Mouse (Mus musculus): Measurements from ENCODE around the gene Pgm5.
A peak's percentile ranks its signal among the peaks of the same experiment; 100 is the strongest.

The Pgm5 gene

DNA sequence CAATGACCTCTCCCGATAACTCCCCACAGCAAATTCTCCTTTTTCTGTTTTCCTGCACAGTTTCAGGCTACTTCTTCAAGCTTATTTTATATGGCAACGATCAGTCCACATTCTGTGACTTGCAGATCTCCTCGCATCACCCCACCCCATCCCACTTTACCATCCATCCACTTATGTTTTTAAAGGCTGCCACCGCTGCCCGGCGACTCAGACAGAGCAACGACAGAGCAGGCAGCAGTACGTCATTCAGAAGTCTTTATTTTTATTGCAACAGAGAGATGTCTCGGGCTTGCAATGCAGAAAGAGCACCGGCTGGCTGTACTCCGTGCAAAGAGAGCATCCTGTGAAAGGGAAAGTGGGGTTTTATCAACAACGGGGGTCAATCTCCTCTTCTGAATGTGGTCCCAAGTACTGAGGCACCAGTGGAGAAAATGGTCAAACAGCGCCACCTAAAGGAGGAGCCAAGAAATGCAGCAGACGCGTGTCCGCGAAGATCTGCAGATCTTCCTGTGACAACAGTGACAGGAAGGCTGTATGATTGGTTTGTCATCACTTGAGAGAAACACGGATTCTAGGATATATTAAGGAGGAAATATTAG lies 9.5 kb upstream of the Pgm5 start:
- peak; percentile 67 to 81 for DNase-seq (ENCODE audit: low spot score in 2 of 2)

DNA sequence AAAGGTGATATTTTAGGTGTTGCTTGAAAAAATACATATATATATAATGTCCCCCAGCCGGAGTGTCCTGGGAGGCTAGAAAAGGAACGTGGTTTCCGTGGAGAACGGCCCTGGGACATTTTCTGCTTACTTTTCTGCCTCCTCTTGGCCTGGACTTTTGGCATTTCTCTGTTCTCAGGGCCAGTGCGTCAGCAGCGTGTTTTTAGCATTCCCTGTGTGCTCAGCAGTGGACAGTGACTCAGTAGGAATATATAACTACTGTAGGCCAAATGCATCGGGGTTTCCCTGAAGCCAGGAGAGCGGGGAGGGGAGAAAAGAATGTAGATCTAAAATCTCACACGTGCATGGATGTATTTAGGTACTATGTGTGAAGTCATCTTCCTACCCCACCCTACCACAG lies 3.8 kb upstream of the Pgm5 start:
- DNase-seq (ENCODE audit: low spot score in 2 of 2): no peak

DNA sequence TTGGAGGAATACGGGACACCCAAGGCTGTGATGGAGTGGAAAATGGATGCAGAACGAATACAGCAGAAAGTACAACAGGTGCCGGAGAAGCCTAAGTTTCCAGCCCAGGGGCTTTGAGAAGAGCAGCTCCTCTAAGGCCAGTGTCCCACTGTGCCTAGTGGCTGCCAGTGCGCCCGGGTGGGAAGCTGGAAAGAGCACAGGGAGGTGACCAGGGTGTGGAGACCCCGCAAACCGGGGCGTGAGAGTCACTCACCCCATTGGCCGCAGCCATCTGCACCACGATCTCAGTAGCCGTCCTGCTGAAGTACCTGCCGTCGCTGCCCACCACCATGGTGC lies 411 bp downstream of the Pgm5 start:
- no peak for DNase-seq (ENCODE audit: low spot score in 2 of 2)

DNA sequence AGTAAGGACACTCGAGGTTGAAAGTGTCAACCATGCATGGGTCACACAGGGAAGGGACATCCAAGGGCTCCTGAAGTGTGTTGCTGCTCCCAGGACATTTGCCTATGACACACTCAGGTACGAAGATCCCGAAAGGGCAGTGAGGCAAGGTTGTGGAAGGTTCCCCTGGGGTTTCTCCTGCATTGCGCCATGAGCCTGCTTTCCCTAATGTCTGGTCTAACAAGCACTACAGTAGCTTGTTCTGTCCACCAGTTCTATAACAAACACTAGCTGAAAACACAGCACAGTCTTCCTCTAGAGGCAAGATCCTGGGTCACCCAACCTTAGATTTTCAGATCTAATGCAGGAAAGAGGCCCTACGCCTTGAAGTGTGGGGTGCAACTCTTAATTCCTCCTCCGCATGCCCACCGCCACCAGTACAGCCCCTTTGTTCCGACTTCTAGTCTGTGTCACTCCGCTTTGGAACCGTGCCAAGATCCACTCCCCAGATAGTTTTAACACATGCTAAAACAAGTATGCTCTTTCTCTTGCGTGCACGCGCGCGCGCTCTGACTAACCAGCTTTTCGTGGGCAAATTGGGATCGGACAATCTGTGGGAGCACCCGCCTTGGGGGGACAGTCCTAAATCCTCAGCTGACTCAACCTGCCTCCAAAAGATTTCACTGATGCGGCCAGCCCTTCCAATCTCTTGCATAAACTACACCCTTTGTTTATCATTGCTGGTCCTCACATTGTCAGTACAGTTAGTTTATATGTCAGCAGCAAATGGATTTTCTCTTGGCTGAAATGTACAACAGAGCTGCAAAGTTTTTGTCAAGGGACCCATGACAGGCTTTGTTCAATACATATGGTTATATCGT lies 10.0 kb downstream of the Pgm5 start:
- DNase-seq (ENCODE audit: low spot score in 2 of 2): peak; percentile 41 to 56

DNA sequence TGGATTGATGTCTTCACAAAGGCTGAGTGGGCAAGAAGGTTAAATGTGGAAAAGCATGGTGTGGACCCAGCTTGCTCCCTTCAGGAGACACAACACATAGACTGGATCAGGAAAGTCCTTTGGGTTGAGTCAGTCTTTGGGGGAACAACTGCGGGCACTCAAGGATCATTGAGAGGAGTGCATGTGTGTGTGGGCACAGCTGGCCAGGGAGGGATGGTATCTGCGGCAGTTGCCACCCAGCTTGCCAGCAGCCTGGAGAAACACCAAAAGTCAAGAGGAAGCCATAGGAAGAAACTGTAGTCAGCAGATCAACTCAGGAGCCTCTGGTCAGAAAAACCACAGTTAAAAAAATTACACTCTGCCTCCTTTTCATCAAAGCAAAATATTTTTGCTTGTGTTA lies 12.8 kb downstream of the Pgm5 start:
- no peak for DNase-seq (ENCODE audit: low spot score in 2 of 2)

DNA sequence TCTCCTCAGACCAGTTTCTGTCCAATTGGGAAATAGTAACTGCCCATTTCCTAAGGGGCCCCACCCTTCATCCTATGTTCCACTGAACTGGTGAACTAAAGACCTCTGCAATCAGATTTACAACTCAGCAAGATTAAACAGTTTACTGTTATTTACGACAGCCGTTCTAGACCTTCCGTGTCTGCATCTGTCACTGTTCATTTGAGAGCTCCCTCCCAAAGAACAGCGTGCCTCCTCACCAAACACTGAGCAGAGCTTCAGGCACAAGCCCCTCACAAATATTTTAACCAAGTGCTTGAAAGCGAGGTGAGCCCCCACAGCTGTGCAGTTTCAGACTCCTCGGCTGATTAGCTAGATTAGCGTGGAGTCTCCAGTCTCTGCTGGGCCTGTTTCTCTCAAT lies 13.3 kb downstream of the Pgm5 start:
- DNase-seq (ENCODE audit: low spot score in 2 of 2): no peak

DNA sequence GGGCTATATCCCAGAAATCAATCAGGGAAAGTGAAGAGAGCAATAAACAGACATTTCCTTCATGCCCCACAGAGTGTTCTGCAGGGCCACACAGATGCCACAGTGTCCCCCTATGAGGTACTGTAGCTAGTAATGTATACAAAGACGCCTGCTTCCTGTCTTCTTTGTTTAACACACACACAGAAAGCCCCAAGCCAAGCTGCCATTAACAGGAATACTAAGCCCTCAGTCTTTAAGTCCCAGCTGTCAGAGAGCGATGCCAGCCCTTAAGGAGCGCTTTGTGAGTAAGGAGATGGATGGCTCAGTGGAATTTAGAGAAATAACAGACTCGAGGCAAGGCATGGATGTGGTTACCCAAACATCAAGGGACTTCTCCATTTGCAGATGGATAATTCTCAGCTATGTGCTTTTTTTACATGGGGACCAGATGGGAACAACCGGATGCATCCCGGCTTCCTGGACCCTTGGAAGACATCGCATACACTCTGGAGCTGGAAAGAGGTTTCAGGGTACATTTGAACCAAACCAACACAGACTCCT lies 16.6 kb downstream of the Pgm5 start:
- peak; percentile 22 to 34 for DNase-seq (ENCODE audit: low spot score in 2 of 2)

DNA sequence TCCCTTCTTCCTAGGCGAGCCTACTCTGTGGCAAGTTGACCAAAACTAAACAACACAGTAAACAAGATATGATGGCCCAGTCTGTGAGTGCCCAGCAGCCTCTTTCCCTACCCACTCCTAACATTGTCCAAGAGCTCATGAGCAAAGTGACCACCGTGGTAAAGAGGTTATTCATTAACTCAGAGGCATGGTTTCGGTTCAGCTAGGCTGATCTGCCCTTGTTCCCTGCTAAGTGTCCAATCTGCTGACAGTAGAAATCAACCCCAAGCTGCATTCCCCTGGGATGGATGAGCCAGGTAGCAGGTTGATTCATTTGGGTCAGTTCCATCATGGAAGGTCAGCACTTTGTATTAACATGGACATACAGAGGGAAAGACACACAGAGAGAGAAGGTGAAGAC lies 19.6 kb downstream of the Pgm5 start:
- no peak for DNase-seq (ENCODE audit: low spot score in 2 of 2)

DNA sequence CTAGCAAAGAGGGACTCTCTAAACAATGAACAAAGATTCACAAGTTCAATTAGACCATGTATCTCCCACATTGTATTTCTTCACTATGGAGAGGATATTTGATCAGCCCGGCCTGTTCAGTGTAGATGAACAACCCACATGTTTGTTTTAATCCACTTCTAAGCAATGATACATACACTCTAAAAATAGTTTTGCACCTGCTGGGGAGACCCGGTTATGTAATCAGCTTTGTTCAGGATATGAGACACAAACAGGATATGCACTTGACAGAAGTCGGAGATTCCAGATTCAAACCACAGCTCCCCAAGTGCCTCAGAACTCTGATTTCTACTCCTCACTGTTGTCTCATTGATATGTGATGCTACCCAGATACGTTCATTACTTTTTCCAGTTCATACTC lies 37.1 kb downstream of the Pgm5 start:
- DNase-seq (ENCODE audit: low spot score in 2 of 2): no peak

DNA sequence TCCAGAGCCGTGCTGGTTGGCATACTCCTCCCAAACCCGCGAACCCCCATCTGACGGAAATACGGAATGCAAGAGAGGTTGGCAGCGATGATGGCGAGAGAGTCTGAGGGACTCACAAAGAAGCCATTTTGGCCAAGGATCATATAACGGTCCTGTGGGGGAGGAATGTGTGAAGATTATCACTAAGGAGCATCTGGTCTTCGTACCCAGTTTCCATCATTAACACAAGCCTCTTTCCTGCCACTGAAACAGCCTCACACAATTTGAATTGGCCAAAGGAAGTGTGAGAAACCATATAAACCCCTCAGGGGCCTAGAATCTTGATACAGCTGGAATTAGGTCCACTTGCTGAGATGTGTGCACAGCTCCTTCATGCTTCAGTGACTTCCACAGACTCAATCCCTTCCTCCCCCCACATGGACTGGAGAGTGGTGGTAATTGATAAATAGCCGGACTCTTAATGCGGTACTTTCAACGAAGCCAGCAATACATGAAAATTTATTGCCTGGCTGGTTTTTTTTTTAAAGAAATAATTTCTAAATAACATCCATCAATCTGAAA lies 45.9 kb downstream of the Pgm5 start:
- no peak for DNase-seq (ENCODE audit: low spot score in 2 of 2)

DNA sequence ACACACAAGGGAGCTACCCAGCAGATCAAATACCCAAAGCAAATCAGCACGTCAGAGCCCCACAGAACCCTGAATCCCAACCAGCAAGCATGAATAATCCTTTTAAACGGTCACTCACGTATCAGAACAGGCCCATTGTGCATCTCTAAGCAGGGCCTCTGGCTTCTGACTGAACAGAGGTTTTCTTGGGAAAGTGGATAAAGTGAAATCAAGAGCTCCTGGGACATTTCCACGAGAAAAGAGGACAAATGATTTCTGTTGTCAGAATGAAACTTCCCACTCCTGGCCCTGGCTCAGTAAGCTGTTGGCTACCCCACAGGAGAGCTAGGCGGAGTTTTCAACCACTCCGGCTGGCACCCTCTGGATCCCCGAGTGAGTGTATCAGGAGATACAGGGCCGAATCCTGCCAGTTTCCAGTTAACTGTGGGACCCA lies 48.8 kb downstream of the Pgm5 start:
- no peak for DNase-seq (ENCODE audit: low spot score in 2 of 2)

DNA sequence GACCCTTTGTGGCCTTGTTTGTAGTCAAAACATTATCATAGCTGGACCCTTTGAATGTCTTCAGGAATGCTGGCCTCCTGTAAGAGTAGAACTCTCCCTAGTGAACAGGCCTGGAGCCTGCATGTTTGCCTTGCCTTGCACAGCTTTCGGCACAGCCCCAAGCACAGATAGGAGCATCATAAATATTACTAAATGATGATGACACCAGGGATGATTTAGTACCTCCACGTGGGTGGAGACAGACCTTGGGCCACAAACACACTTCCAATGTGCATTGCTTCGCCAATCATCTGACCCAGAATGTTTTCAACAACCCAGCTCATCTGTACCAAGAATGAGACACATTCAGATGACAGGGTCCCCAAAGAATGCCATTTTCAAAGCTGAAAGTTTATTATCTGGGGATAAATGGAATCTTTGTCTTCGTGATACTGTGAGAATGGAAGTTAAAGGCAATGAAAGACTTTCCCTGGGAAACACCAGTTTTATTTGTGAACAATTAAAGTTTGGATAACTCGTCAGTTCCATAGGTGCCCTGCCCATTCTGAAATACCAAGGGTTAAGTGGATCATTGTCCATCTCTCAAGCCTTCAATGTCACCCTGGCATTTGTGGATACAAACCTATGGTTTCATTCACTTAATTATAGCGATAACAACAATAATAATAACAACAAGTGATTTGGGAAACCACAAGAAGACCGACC lies 49.4 kb downstream of the Pgm5 start:
- DNase-seq (ENCODE audit: low spot score in 2 of 2): no peak

DNA sequence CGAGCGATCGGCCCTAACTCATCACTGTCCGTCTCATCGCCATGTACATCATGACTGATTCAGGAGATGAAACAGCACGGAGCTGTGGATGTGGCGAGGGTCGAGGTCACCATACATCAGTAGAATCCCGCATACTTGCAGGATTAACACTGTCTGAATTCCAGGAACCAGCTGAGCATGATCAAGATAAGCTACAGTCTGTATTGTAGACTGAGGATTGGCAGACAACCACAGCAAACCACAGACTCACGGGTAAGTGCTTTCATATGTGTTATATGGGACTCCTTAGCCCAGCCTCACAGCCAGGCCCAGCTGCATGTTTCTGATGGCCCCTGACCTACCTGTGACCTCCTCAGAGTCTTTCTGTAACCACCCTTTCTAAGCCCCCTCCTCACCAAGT lies 50.2 kb downstream of the Pgm5 start:
- no peak for DNase-seq (ENCODE audit: low spot score in 2 of 2)

DNA sequence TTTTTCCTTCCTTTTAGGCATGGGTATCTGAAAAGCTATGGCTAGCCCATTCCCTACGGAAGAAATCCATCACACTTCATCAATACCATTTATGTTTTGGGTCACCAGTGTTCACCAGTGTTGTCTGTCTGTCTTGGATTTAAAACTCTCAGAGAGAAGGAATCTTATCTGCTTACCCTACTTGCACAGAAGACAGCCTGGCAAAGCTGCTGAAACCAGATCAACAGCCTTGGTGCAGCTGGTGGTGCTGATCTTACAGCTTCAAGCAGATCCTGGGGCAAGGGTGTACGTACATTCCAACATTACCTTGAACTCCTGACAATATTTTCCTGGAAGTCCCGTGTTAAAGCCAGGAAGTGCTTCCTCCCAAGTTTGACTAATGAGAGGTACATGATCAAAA lies 55.6 kb downstream of the Pgm5 start:
- DNase-seq (ENCODE audit: low spot score in 2 of 2): no peak

DNA sequence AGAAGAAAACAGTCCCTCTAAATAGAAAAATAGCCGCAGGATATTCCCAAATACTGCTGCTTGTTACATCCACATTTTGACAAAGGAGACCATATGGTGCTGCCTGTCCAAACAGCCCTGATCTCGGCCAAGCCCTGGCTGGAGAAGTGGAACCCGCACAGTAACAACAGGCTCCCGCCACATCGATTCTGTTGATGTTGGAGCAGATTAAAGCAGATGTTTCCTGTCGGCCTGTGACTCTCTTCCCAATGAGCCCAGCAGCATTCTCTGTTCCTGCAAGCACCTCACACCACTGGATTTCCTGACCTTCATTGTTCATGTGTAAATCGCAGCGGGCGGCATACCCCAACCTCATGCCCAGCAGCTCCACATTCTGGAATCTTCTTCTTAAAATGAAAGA lies 64.0 kb downstream of the Pgm5 start:
- peak in 1 of 2 experiments; percentile 27 for DNase-seq (ENCODE audit: low spot score in 2 of 2)

DNA sequence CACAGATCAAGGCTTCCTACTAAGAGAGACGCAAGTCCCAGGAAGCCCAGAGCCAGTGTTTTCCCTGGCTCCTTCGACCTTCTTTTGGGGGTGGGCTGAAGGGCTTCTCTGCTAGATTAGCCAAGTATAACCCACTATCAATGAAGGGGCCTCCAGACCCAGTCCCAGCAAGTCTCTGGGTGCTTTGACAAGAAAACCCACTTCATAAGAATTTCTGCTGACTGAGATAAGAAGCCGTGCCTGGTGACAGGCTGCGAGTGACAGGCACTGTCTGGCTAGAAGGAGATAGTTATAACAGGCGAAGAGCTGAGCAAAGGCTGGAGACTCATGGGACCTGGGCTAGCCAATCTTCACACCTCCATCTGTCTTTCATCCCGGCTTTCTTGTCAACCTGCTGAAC lies 67.3 kb downstream of the Pgm5 start:
- DNase-seq (ENCODE audit: low spot score in 2 of 2): no peak

DNA sequence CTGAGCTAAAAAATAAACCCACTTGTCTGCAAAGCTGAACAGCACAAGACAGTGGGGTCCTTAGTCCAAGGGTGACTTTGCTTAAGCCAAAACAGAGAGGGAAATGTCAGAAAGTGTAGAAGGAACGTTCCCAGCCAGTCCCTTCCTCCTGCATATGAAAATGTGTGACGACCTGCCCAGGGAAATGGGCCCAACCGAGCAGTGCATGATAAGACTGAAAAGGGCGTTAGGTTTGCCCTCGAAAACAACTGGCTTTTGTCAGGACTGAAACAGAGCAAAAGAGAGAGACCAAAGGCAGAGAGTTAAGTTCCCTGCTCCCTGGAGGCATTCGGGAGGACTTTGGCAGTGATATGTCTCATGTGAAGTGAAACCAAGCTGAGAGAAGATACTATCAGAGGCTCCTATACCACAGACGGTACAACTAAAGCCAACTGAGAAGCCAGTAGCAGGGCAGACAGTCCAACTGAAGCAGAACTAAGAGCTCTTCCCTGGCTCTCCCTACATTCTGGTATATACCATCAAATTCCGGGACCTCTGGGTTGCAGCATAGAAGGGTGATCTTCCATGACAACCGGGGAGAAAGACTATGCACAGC lies 68.0 kb downstream of the Pgm5 start:
- DNase-seq (ENCODE audit: low spot score in 2 of 2): no peak

DNA sequence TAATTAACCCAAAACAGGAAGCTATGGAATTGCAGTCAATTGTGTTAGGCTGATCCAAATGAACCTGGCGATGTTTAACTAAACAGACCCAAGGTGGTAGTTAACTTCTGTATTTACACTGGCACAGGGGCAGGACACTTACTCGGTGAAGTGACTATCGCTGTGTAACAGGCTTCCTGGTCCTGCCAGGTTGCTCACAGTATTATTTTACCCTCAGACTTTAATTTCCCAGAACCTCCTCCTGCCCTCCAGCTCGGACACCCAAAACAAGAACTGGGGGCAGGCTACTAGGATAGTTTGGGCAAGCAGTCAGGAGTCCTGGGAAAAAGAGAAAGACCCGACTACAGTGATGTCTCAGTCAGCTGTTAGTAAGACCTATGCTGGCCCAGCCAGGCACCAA lies 68.8 kb downstream of the Pgm5 start:
- DNase-seq (ENCODE audit: low spot score in 2 of 2): no peak

DNA sequence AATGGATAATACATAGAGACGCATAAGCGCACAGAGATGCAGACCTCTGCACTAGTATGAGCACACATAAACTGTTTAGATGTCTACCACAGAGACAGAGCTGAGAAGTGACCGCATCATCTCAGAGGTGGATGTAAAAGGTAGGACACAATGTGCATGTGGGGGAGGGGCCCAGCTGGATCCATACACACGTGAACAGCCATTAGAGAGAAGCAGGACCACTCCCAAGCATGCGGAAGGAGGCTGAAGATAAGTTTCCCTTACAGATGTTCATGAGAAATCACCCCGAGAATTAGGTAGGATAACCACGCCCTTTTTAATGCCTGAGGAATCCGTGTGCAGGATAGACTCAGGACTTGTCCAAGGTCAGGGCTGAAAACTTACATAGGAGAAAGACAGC lies 75.8 kb downstream of the Pgm5 start:
- DNase-seq (ENCODE audit: low spot score in 2 of 2): no peak

DNA sequence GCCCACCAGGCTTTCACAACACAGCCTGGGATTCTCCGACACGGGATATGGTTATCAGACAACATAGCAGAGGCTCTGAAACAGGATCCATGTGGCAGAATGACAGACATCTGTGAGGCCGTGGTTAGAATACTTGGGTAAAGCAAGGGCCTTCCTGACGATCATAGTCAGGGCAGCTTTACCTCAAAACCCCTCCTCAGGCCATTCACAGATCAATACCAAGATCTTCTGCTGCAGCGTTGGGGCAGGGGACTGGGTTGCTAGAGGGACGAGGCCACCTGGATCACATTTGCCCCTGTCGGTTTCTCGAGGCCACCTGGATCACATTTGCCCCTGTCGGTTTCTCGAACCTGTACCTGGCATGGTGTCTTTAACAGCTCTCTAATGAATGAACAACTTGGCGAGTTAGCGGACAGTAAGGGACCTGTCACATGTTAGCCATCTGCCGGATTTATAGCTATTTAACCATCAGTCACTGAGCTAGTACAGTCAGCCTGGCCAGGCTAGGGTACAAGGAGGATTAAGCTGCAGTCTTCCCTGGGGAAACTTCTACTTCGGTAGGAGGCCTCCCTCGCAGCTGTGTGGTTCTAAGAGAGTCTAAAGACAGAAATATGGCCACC lies 76.5 kb downstream of the Pgm5 start:
- no peak for DNase-seq (ENCODE audit: low spot score in 2 of 2)

DNA sequence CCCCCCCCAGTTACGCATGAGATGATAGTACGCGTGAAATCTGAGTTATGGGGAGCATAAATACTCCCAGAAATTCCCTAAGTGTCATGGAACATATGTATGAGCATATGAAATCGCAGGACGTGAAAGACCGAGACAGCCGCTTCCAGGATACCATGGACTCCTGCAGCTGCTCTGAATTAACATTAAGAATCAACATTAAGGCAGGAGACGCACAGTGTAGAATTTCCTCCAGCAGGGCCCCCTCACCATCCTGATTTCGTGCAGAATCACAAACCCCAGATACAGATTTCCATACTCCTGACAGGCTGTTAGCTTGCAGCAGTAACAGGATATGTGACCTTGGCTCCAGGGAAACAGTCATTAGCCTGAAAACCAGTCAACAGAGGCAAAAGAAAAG lies 77.9 kb downstream of the Pgm5 start:
- peak; percentile 31 to 32 for DNase-seq (ENCODE audit: low spot score in 2 of 2)

DNA sequence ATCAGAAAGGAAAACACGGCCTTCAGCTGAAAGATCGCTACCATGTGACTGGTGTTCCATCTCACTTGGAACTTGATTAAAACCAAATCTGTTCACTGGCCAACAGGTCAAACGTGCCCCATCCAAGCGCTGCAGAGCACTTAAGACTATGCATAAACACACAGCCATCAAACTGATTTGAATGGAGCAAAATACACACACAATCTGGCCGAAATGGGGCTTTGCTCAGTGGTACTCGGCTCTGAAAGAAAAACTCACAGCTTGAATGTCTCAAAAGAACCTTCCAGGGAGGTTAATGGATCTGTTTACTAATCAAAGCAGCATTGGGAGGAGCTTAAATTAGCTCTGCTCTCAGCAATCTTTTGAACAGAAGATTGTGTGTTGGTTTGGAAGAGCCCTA lies 81.7 kb downstream of the Pgm5 start:
- no peak for DNase-seq (ENCODE audit: low spot score in 2 of 2)

Data from right cerebral cortex, postnatal 10 days (tissue).